Mouse (Mus musculus): ENCODE measurements around the gene Zw10. TPM values are rescaled to one million over a fixed set of nuclear protein-coding genes. Genes with fewer than 3 reads are reported as not detected.

The Zw10 gene
- polyA plus RNA-seq, 1 experiment: 13.8 TPM

DNA sequence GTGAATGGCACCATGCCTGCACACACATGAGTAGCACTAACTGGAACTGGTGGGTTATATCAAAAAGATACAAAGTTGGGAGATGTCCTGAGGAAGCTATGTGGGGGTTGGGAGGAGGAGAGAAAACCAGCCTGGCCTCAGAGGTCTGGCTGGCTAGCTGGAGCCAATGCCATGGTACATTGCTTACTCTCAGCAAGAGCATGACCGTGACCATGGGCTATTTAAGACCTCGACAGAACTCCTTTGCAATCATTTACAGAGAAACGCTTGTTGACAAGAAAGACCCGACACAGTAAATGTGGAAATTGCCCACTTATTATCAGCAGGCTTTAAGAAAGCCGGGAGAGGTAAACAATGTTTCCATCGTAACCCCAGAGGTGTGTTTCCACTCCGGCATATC, 70.3 kb downstream of the Zw10 start:
- DNase-seq: no peak
- TF ChIP-seq CTCF (IDR thresholded peaks at IDR 0.05; ENCODE audit: insufficient read depth, low read length): no peak
- TF ChIP-seq POLR2A (IDR thresholded peaks at IDR 0.05; ENCODE audit: borderline replicate concordance, extremely low read depth, low read depth, low read length): no peak
- H3K4me1 ChIP-seq (ENCODE audit: control insufficient read depth, insufficient read depth, low read length): no peaks in the 10 kb centered on the region
- H3K4me3 ChIP-seq (replicated peaks; ENCODE audit: extremely low read depth, low read depth, low read length): no peak overlapping the region
- 74% methylated on average over 7 of the region's 7 CpGs for WGBS

Other genes with a start within 250 kb of the Zw10 start
- 16.0 and 44.4 TPM in 2 replicates for gene Zbtb16, start 219.4 kb upstream of the Zw10 start, polyA plus RNA-seq (2012; rRNA removed)
- gene Htr3a, start 144.5 kb upstream of the Zw10 start, polyA plus RNA-seq (2012; rRNA removed): 0.21 and 0.36 TPM in 2 replicates
- gene Htr3b, start 90.6 kb upstream of the Zw10 start, polyA plus RNA-seq (2012; rRNA removed): not detected in 2 replicates
- gene Usp28, start 70.2 kb upstream of the Zw10 start, polyA plus RNA-seq (2012; rRNA removed): 11.5 and 12.9 TPM in 2 replicates
- gene Tmprss5, start 25.6 kb downstream of the Zw10 start, polyA plus RNA-seq (2012; rRNA removed): 1.3 and 1.6 TPM in 2 replicates
- not detected in 2 replicates for gene Gm4894, start 194.9 kb downstream of the Zw10 start, polyA plus RNA-seq (2012; rRNA removed)